Mouse (Mus musculus) hindbrain, embryonic 15.5 days (tissue): ENCODE results near the gene Cntn2. TPM values are rescaled to one million over a fixed set of nuclear protein-coding genes. Genes with fewer than 3 reads are reported as not detected.
A peak's percentile ranks its signal among the peaks of the same experiment; 100 is the strongest.

ENCODE experiments used
- ATAC-seq: fragments of 200-750 bp; cut with Nextera tagmentation; 2 replicates; pipeline ENCODE4 v1.8.0; 2017; ENCODE audit warnings: low read depth, moderate number of reproducible peaks, moderate TSS enrichment; ENCODE audit not compliant: low FRiP score
- H3K27ac ChIP-seq: fragments of 300-500 bp; sonication (generic); replicated peaks from 2 replicates; pipeline ENCODE4 v1.5.1; 2015; ENCODE audit warnings: mild to moderate bottlenecking, inconsistent platforms
- H3K27me3 ChIP-seq: fragments of 300-500 bp; sonication (generic); 2 replicates; pipeline ENCODE4 v1.6.1; 2015; ENCODE audit warnings: control low read depth, inconsistent platforms
- H3K36me3 ChIP-seq: fragments of 300-500 bp; sonication (generic); 2 replicates; pipeline ENCODE4 v1.6.1; 2015; ENCODE audit warnings: control low read depth, inconsistent platforms
- H3K4me1 ChIP-seq: fragments of 300-500 bp; sonication (generic); replicated peaks from 2 replicates; pipeline ENCODE4 v1.6.1; 2015; ENCODE audit warnings: control low read depth, inconsistent platforms
- H3K4me2 ChIP-seq: fragments of 300-500 bp; sonication (generic); 2 replicates; pipeline ENCODE4 v1.6.1; 2015; ENCODE audit warnings: moderate library complexity, mild to moderate bottlenecking, inconsistent platforms
- H3K4me3 ChIP-seq: fragments of 300-500 bp; sonication (generic); 2 replicates; pipeline ENCODE4 v1.5.1; 2015; ENCODE audit warnings: mild to moderate bottlenecking, inconsistent platforms
- H3K9ac ChIP-seq: fragments of 300-500 bp; sonication (generic); 2 replicates; pipeline ENCODE4 v1.6.1; 2015; ENCODE audit warnings: inconsistent platforms
- H3K9me3 ChIP-seq: fragments of 300-500 bp; sonication (generic); 2 replicates; pipeline ENCODE4 v1.6.1; 2016; ENCODE audit warnings: control low read depth, inconsistent platforms
- whole genome bisulfite sequencing: fragments of 180-500 bp; shearing (Covaris S2); methylation state at CpG from one replicate; pipeline ENCODE4 v1.1.7; 2015; 5-methylcytosine and 5-hydroxymethylcytosine counted together
- polyA plus RNA-seq: library from polyadenylated mRNA; unstranded; fragments of >200 nt; fragmentation: Nextera tagmentation; extraction: Ambion mirVana; gene quantifications from 2 replicates; pipeline ENCODE4 v1.2.1, GENCODE M21; 2015

The Cntn2 gene
- polyA plus RNA-seq, 1 experiment from 2014 or later: 28.2 TPM

- 11% methylated on average over 5 of the region's 5 CpGs for WGBS
- Histone ChIP-seq H3K9ac (peak overlapping the region; percentile 61), H3K4me3 (peak overlapping the region; percentile 51), H3K27ac (peak overlapping the region; percentile 86), H3K4me2 (peak overlapping the region; percentile 77), H3K36me3 (no peaks in the 10 kb centered on the region), H3K4me1 (peaks cover 41% of the 10 kb centered on the region), H3K9me3 (no peaks in the 10 kb centered on the region), H3K27me3 (no peaks in the 10 kb centered on the region)
- ATAC-seq: peak; percentile 16
Observed at GRCm38 (mm10) chr1:132541824-132542599, 1.0 kb downstream of the Cntn2 start.

GRCm38 (mm10) chr1:132541171-132541823 lies 1.8 kb downstream of the Cntn2 start:
- Histone ChIP-seq H3K4me3 (peak overlapping the region; percentile 51), H3K27ac (no peak overlapping the region), H3K9me3 (no peaks in the 10 kb centered on the region), H3K4me1 (peaks cover 41% of the 10 kb centered on the region), H3K36me3 (no peaks in the 10 kb centered on the region), H3K27me3 (no peaks in the 10 kb centered on the region), H3K4me2 (peak overlapping the region; percentile 77), H3K9ac (peak overlapping the region; percentile 61; the same call in 1 of the 2 replicates)
- WGBS: 7% methylated on average over 14 of the region's 14 CpGs
- no peak for ATAC-seq

- no peak for ATAC-seq
- H3K4me2 ChIP-seq: peak overlapping the region; percentile 77
- H3K36me3 ChIP-seq: no peaks in the 10 kb centered on the region
- H3K4me1 ChIP-seq: peaks cover 41% of the 10 kb centered on the region
- H3K4me3 ChIP-seq: peak overlapping the region; percentile 51
- no peak overlapping the region for H3K9ac ChIP-seq
- no peaks in the 10 kb centered on the region for H3K9me3 ChIP-seq
- no peaks in the 10 kb centered on the region for H3K27me3 ChIP-seq
- 51% methylated on average over 7 of the region's 7 CpGs for WGBS
- H3K27ac ChIP-seq: no peak overlapping the region
Observed at GRCm38 (mm10) chr1:132540701-132541100, 2.4 kb downstream of the Cntn2 start.

- no peaks in the 10 kb centered on the region for H3K36me3 ChIP-seq
- no peaks in the 10 kb centered on the region for H3K9me3 ChIP-seq
- ATAC-seq: no peak
- no peak overlapping the region for H3K9ac ChIP-seq
- H3K4me3 ChIP-seq: no peak overlapping the region
- H3K4me1 ChIP-seq: peaks cover 47% of the 10 kb centered on the region
- WGBS: 81% methylated on average over 5 of the region's 5 CpGs
- no peak overlapping the region for H3K27ac ChIP-seq
- H3K4me2 ChIP-seq: no peak overlapping the region
- no peaks in the 10 kb centered on the region for H3K27me3 ChIP-seq
Observed at GRCm38 (mm10) chr1:132537736-132538135, 5.3 kb downstream of the Cntn2 start.

GRCm38 (mm10) chr1:132536416-132536815 lies 6.6 kb downstream of the Cntn2 start:
- Histone ChIP-seq H3K4me2 (no peak overlapping the region), H3K27ac (no peak overlapping the region), H3K9ac (no peak overlapping the region), H3K36me3 (no peaks in the 10 kb centered on the region), H3K9me3 (no peaks in the 10 kb centered on the region), H3K4me3 (no peak overlapping the region), H3K27me3 (no peaks in the 10 kb centered on the region), H3K4me1 (peaks cover 34% of the 10 kb centered on the region)
- ATAC-seq: no peak
- whole genome bisulfite sequencing: 72% methylated on average over 3 of the region's 3 CpGs

GRCm38 (mm10) chr1:132535541-132535940 lies 7.5 kb downstream of the Cntn2 start:
- no peaks in the 10 kb centered on the region for H3K36me3 ChIP-seq
- WGBS: 89% methylated on average over 4 of the region's 4 CpGs
- no peaks in the 10 kb centered on the region for H3K27me3 ChIP-seq
- H3K4me1 ChIP-seq: peaks cover 33% of the 10 kb centered on the region
- H3K27ac ChIP-seq: no peak overlapping the region
- H3K9ac ChIP-seq: no peak overlapping the region
- H3K4me3 ChIP-seq: no peak overlapping the region
- H3K9me3 ChIP-seq: no peaks in the 10 kb centered on the region
- ATAC-seq: no peak
- no peak overlapping the region for H3K4me2 ChIP-seq

GRCm38 (mm10) chr1:132533840-132534239 lies 9.2 kb downstream of the Cntn2 start:
- no peak; the same call in 1 of the 2 replicates for ATAC-seq
- H3K4me3 ChIP-seq: no peak overlapping the region
- no peaks in the 10 kb centered on the region; the same call in 1 of the 2 replicates for H3K36me3 ChIP-seq
- 7% methylated on average over 8 of the region's 8 CpGs for WGBS
- H3K4me1 ChIP-seq: peaks cover 28% of the 10 kb centered on the region
- no peak overlapping the region for H3K4me2 ChIP-seq
- no peak overlapping the region for H3K27ac ChIP-seq
- H3K9me3 ChIP-seq: no peaks in the 10 kb centered on the region
- no peak overlapping the region for H3K9ac ChIP-seq
- H3K27me3 ChIP-seq: no peaks in the 10 kb centered on the region

GRCm38 (mm10) chr1:132532521-132532920 lies 10.5 kb downstream of the Cntn2 start:
- Histone ChIP-seq H3K9me3 (no peaks in the 10 kb centered on the region), H3K27ac (no peak overlapping the region), H3K4me1 (peaks cover 28% of the 10 kb centered on the region), H3K27me3 (no peaks in the 10 kb centered on the region), H3K9ac (no peak overlapping the region), H3K4me3 (no peak overlapping the region), H3K4me2 (no peak overlapping the region), H3K36me3 (no peaks in the 10 kb centered on the region; the same call in 1 of the 2 replicates)
- ATAC-seq: no peak
- WGBS: 70% methylated on average over 9 of the region's 9 CpGs

- Histone ChIP-seq H3K4me1 (peaks cover 41% of the 10 kb centered on the region), H3K9me3 (no peaks in the 10 kb centered on the region), H3K36me3 (no peaks in the 10 kb centered on the region; the same call in 1 of the 2 replicates), H3K27me3 (no peaks in the 10 kb centered on the region), H3K9ac (no peak overlapping the region), H3K4me2 (no peak overlapping the region), H3K4me3 (no peak overlapping the region), H3K27ac (peak overlapping the region; percentile 12; the same call in 1 of the 2 replicates)
- ATAC-seq: peak; percentile 43; the same call in 1 of the 2 replicates
- WGBS: 3% methylated on average over 5 of the region's 5 CpGs
Observed at GRCm38 (mm10) chr1:132530631-132531191, 12.3 kb downstream of the Cntn2 start.

- Histone ChIP-seq H3K27ac (no peak overlapping the region), H3K4me2 (no peak overlapping the region), H3K9ac (no peak overlapping the region), H3K36me3 (no peaks in the 10 kb centered on the region; the same call in 1 of the 2 replicates), H3K9me3 (no peaks in the 10 kb centered on the region), H3K4me1 (peaks cover 37% of the 10 kb centered on the region), H3K4me3 (no peak overlapping the region), H3K27me3 (no peaks in the 10 kb centered on the region)
- ATAC-seq: no peak
- WGBS: 89% methylated on average over 19 of the region's 19 CpGs
Observed at GRCm38 (mm10) chr1:132528647-132529334, 14.3 kb downstream of the Cntn2 start.

- Histone ChIP-seq H3K4me2 (no peak overlapping the region), H3K4me3 (no peak overlapping the region), H3K9ac (no peak overlapping the region), H3K4me1 (peaks cover 36% of the 10 kb centered on the region), H3K36me3 (peaks cover 2% of the 10 kb centered on the region), H3K9me3 (no peaks in the 10 kb centered on the region), H3K27ac (no peak overlapping the region), H3K27me3 (no peaks in the 10 kb centered on the region)
- ATAC-seq: no peak
- 93% methylated on average over 13 of the region's 13 CpGs for WGBS
Observed at GRCm38 (mm10) chr1:132528071-132528470, 15.0 kb downstream of the Cntn2 start.
